ENCODE assay signal across 17 mouse cellular contexts in genomic region chr10:109466516-109466915, GRCm38 (mm10).
"Had no signal": no experiment of that assay in that cellular context is flagged by ENCODE, and none has a peak within 500 bp of the region (broad histone marks: within the 10 kb centered on the region; RNA-seq: fewer than 3 reads in every experiment).

No protein-coding gene starts in this region.

- H3K36me3 ChIP-seq: midbrain, embryonic 10.5 days; midbrain, embryonic 12.5 days; neural tube, embryonic 13.5 days; neural tube, embryonic 15.5 days had no signal

- H3K9me3 ChIP-seq: midbrain, embryonic 10.5 days; midbrain, embryonic 12.5 days; neural tube, embryonic 13.5 days; neural tube, embryonic 15.5 days had no signal

- H3K4me3 ChIP-seq: midbrain, embryonic 10.5 days; midbrain, embryonic 12.5 days; myocyte; neural tube, embryonic 13.5 days; neural tube, embryonic 15.5 days had no signal

- H3K27me3 ChIP-seq: midbrain, embryonic 12.5 days; neural tube, embryonic 13.5 days; neural tube, embryonic 15.5 days had no signal

- DNase-seq: lung, adult 18-20 months; lung, embryonic 14.5 days; lung, postnatal 10 days; lung, postnatal 4 days; midbrain, embryonic 14.5 days; retina, postnatal 1 day; right cerebral cortex, postnatal 25 days; right cerebral cortex, postnatal 4 days; spleen, adult 18-20 months; thymus, adult 18-20 months; thymus, postnatal 14 days; thymus, postnatal 36 days had no signal

- H3K4me1 ChIP-seq: midbrain, embryonic 10.5 days; midbrain, embryonic 12.5 days; neural tube, embryonic 13.5 days; neural tube, embryonic 15.5 days had no signal

- H3K27ac ChIP-seq: midbrain, embryonic 10.5 days; midbrain, embryonic 12.5 days; neural tube, embryonic 13.5 days; neural tube, embryonic 15.5 days had no signal
